Mouse (Mus musculus) thymus, postnatal 25 days (tissue): ENCODE results near the gene Ankrd63.
A peak's percentile ranks its signal among the peaks of the same experiment; 100 is the strongest.

Experiments used
- DNase-seq: peaks from one replicate; pipeline ENCODE4 v3.0.0; 2022

Ankrd63 gene

DNA sequence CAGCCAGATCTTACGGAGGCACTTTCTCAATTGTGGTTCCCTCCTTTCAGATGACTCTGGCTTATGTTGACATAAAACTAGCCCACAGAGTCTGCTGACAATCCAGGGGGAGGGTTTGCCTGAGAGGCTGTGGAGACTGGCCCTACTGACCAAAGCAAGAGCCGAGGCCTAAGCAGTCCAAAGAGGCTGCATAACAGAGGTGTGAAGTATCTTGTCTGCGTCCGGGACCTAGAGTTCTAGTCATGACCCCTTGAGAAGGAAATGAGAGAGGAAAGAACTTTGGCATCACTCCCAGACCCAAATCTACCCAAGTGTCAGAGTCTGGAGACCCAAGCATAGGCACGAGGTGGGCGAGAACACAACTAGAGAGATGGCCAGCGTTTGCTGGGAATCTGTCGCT is 17.1 kb downstream of the Ankrd63 start:
- DNase-seq = no peak

- no peak for DNase-seq
Observed at GRCm38 (mm10) chr2:118685088-118685487, 18.7 kb downstream of the Ankrd63 start.

GRCm38 (mm10) chr2:118682544-118683260 is 21.1 kb downstream of the Ankrd63 start:
- DNase-seq = no peak

DNA sequence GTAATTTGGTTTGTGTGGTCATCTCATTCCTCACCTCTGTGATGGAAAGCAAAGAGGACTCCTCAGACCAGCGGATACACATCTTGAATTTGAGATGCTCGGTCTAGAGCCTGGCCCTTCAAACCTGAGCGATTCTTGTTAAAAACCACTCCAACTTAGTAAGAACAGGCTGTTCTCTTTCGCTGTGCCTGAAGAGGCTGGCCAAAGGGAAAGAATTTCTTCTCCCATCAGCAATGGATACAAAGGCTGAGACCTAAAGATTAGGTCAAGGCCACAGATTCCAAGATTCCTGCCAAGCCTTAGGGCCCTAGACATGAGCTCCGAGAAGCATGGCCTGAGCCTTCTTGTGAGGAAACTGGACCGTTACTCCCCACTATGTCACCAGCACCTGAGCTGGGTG is 22.8 kb downstream of the Ankrd63 start:
- DNase-seq = no peak

DNA sequence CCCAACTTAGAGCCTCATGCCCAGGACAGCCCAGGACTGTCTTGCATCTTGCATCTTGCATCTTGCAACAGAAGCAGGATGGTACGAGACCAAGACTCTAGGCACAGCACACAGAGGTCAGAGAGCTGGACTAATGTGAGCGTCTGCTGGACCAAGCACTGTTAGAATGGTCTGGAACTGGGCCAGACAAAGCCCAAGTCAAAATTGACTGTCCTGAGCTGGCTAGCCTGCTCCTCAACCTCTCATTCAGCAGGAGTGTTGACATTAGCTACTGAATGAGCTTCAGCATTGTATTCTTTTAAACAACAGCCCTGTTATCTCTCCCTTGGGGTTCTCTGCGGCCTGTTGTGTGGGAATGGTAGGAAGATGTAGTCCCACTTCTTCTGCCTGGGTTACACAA is 24.2 kb downstream of the Ankrd63 start:
- DNase-seq = no peak

DNA sequence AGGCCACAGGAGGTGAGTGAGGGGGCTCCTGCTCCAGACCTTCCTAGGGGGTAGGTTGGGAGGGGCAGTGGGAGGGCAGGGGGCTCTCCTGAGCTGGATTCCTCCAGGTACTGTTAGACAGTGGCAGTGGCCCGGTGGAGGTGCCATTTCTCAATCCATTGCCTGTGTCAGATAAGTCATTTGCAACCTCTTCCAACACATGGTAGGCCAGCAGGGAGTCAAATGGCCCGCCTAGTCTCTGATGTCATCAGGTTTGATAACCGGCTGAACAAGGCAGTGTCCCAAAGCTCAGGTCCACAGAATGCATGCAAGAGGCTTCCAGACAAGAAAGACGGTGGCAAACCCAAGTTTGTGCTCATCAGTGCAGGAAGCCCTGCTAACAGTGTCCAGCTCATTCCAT is 25.9 kb downstream of the Ankrd63 start:
- DNase-seq = no peak

DNA sequence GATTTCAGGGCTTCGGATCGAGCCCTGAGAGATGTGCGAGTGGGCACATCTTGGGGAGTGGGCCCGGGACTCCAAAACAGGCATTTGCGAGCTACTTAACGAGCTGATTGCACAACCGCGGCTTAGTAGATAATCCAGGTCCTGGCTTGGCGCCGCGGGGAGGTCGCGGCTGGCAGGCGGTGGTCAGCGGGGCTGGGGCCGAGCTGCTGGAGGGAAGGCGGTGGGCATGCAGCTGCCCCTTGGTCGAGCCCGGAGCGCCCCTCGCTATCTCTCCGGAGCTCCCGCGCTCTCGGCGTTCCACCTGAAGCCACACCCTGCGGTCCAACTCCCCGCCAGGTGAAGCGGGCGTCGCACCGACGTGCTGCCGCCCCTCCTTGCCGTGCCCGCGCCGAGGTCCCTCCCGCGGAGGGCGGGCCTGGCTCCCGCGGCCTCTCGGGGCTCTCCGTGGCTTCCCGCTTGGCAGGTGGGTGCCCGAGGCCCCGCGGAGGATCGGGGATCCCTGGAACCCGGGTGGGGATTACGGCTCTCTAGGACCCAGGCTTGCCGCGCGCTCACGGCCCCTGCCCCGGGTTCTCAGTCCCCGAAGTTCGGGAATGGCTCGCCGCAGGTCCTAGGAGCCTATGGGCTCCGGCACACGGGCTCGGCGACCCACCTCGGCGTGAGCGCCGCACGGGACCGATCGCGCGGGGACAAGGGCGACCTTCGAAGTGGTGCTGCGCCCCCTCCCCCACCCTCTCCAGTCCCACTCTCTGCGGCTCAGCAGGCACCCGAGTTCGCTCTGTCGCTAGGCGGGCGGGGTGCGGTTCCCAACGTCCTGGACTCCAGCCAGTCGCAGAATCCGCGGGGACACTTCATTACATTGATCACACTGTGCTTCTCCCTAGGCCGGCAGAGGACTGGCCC is 26.7 kb downstream of the Ankrd63 start:
- DNase-seq = peak; percentile 21

DNA sequence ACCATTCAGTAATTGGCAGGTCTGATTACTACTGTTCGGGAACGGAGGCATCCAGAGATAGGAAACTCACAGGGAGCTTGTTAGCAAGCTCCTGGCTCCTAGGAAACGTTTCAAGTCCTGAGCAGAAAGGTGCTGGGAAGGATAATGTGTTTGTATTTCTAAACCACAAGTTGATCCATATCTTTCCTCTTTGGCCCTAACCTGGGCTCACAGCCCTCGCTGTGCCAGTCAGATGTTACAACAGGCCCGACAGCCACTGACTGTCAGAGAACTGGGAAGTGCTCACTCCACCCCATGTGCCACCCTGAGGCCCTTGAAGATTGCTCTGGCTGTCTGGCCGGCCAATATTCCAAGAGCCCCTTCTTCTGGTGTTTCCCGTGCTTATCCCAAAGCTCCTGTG is 29.3 kb downstream of the Ankrd63 start:
- no peak for DNase-seq

- no peak for DNase-seq
Observed at GRCm38 (mm10) chr2:118673686-118674465, 29.9 kb downstream of the Ankrd63 start.

DNA sequence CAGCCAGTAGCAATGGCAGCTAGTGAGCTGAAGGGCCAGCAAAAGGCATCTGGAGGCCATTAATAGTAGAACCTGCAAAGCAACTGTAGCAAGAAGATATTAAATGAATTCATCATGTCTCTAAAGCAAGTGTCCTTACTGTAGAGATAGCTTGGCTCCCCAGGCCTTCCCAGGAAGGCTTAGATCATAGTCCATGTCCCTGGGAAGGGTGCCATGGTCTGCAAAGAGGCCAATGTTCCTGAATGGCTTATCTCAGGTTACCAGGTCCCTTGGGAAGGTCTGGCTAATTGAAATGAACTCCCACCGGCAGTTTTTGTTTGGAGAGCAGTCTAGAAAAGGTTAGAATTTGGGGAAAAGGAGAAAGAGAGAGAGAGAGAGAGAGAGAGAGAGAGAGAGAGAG is 32.0 kb downstream of the Ankrd63 start:
- DNase-seq = no peak

GRCm38 (mm10) chr2:118669785-118670184 is 34.0 kb downstream of the Ankrd63 start:
- DNase-seq = no peak

DNA sequence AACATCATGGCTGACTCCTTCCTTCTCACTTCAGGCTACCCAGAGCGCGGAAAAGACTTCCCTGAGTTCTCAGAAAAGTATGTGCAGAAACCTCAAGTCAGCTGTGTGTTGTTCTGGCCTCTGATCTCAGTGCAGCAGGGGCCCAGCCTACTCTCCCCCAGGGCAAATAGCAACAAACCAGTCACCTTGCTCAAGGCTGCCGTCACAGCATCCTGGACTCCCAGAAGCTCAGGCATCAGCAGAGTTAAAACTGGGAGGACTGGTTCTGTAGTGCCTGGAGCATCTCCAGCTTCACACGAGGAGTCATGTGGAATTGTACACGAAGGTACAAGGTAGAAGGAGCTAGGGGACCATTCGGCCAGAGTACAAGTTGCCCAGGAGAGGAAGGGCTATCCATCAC is 34.5 kb downstream of the Ankrd63 start:
- DNase-seq = peak; percentile 17

DNA sequence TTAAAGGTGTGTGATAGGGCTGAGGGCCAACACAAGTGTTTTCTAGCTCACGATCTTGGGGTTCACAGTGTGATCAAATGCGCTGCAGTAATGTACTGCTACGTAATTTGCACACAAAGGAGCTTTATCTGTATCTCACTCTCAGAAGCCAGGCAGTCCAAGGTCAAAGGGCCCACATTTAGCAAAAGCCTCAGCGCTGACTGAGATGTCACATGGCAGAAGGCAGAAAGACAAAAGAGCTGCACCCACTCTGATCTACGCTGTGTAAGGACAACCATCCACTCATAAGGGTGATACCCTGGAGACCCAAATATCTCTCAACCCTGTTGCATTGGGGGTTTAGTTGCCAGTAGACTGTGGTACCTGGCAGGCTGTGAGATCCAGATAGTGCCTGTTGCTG is 36.6 kb downstream of the Ankrd63 start:
- DNase-seq = no peak

DNA sequence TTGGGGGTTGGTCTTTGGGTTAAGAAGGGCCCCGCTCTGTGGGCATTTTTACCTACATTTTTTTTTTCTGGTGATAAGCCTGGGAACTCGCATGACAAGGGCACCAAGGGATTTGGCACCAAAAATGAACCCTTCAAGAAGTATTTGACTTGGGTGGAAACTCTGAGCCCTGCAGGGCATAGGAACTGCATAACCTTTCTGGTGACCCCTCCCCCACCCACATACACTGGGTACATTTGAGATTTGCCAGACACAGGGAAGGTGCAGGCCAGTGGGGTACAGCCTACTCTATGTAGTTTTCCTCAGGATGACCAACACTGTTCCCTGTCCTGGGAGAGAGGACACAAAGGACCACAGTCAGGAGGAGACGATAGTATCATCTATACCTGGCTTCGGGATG is 38.1 kb downstream of the Ankrd63 start:
- no peak for DNase-seq

GRCm38 (mm10) chr2:118664975-118665516 is 38.7 kb downstream of the Ankrd63 start:
- DNase-seq = no peak

- no peak for DNase-seq
Observed at GRCm38 (mm10) chr2:118663804-118664766, 39.7 kb downstream of the Ankrd63 start.

DNA sequence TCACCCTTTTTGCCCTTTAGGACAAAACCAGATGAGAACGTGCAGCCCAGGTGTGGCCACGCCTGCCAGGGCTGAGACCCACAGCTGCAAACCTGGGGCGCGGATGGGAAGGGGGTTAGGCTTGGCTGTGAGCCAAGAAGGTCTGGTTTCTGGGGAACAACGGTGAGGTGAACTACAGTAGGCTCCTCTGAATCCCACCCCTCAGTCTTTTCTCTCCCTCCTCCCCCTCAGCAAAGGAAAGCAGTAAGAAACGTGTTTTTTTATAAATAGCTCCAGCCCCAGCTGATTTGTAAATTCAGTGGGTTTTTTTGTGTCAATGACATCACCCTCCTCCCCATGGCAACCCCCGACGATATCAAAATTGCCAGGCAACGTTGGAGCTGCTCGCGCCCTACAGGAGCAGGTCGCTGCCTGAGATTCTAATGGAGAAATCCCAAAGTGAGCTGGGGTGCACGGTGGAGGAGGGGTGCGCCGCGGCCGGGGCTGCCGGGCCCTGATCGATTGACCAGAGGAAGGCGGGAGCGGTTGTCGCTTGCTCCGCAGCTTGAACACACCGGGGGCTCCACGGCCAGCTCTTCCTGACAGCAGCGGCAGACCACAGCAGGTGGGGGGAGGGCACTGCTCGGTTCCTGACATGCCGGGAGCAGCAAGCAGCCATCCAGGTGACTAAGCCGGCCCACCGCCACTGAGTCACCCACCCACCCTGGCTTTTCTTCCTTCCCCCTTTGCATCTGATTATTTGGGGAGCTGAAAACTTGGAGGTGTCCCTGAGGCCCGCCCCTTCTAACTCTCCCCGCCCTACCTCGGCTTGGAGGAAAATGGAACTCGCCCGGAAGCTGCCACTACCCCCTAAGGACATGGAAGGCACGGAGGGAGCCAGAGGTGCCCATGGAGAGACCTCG is 40.6 kb downstream of the Ankrd63 start, which contains the start of gene Pak6:
Gene Pak6, plus strand, starts transcription at position 402 of the 902 bp plus-strand sequence.
- peak; percentile 83 for DNase-seq

GRCm38 (mm10) chr2:118661891-118662290 is 41.9 kb downstream of the Ankrd63 start:
- DNase-seq = no peak

GRCm38 (mm10) chr2:118659998-118660452 is 43.7 kb downstream of the Ankrd63 start:
- peak; percentile 39 for DNase-seq

- DNase-seq = no peak
Observed at GRCm38 (mm10) chr2:118659493-118659892, 44.3 kb downstream of the Ankrd63 start.

GRCm38 (mm10) chr2:118659077-118659476 is 44.7 kb downstream of the Ankrd63 start:
- DNase-seq = no peak
